Mouse (Mus musculus) thymus, postnatal 14 days (tissue): ENCODE results near the gene Bfsp2.

ENCODE experiments used
- DNase-seq: peaks from one replicate; pipeline ENCODE4 v3.0.0; 2021

Gene Bfsp2

DNA sequence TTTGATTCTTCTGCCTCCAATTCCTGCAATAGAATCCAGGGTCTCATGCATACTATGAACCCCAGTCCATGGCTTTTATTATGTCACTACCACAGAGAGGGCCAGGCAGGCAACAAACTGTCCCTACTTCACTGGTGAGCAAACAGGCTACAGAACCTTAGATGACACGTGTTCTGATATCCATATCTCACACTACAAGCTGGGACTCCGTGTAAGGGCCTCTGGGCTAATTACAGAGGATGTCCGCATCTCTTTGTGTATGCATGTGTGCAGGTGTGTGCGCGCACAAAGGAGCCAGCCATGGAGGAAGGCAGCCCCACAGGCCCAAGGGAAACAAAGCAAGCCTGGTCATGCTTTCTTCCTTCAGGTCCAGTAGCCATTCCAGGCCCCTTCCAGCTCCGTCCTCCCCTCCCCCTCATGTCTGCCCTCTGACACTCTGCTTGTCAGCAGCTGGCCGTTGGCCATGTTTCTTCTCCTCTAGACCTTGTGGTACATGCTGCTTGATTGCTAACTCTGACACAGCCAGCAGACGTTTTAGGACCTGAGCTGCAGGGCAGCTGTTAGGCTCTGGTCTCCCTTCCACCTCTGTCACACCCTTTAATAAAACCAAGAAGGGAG is 492 bp upstream of the Bfsp2 start:
- DNase-seq, result no peak

- DNase-seq, result no peak
Measured at GRCm38 (mm10) chr9:103475414-103475813, 4.8 kb downstream of the Bfsp2 start.

DNA sequence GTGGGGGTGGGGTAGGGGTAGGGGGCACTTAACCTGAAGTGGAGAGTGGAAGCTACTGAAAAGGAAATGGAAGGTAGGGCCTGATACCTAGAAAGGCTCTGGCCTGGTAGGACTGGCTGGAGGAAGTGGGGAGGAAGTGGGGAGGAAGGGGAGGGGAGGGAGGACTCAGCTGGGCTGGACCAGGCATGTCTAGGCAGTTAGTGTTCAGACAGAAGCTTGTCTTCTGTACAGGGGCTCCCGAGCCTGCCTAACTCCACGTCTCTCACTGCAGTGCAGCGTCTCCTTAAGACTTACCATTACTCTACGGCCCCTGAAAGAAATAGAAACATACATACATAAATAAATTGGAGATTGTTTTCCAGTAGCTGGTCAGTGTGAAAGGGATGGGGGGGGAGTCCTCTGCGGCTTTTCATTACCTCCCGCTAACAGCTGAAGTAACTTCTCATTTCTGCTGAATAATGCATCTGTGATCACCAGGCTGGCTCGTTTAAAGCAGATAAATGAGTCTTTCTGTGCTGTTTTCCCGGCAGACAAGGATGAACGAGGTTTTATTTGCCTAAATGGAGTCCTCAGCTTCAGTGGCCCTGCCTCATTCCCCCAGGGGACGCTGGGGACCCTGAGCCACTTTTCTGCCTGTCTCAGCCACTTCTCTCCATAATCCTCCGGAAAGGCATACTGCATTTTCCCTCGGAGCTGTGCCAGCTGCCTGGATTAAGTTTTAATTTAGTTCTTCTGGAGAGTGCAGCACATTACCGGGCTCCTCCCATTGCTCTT is 6.1 kb downstream of the Bfsp2 start:
- DNase-seq, result no peak

DNA sequence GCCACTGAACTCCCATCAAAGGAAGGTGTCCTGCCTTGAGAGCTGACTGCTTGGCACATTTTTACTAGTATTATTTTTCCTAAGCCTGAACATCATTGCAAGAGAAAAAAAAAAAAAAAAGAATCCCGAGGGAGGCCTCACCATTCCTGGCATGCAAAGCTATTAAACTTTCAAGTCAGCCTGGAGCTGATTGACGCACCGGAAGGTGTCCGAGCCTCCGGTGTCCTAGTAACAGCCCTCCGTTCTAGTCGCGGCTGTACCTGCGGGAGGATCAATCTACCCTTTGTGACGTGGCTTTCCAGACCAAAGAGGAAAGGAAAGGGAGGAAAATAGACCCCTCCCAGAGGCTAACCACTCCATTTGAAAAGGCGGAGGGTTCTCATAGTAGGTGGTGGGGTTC is 8.4 kb downstream of the Bfsp2 start:
- DNase-seq, result no peak

- peak; percentile 75 for DNase-seq
Measured at GRCm38 (mm10) chr9:103469516-103469915, 10.7 kb downstream of the Bfsp2 start.

- DNase-seq, result no peak
Measured at GRCm38 (mm10) chr9:103468911-103469310, 11.3 kb downstream of the Bfsp2 start.

- DNase-seq, result no peak
Measured at GRCm38 (mm10) chr9:103465711-103466220, 14.5 kb downstream of the Bfsp2 start.

- no peak for DNase-seq
Measured at GRCm38 (mm10) chr9:103465293-103465692, 14.9 kb downstream of the Bfsp2 start.

DNA sequence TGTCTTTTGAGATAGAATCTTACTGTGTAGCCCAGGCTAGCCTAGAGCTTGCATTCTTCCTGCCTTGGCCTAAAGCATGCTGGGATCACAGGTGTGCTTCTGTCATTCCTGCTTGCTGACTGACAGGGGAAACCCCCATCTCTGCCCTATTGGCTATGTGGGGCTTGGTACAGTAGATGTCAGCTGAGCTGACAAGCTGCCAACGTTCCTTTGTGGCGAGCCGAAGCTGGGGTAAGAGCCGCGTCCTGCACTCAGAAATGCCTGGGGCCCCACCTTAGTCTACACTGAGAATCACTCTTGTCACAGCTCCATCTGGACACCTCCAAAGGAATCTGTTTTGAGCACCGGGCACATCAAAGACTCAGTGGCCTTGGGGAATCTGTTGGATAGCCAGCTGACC is 16.4 kb downstream of the Bfsp2 start:
- peak; percentile 50 for DNase-seq

DNA sequence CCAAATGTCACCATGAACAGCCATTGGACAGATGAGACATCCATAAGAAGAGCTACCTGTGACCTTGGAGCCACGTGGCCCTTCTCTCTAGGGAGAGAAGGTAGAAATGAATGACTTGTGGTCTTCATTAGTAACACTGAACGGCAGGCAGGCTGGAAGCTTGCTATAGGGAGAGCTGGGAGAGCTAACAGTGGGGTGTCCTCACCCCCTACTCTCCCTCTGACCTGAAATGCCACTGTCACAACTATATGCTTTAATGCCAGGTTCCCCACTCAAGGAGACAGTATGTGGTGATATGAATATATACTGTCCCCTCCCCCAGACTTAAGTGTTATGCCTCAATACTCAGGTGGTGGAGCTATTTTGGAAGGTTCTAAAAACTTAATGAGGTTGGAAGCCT is 20.4 kb downstream of the Bfsp2 start:
- no peak for DNase-seq

- no peak for DNase-seq
Measured at GRCm38 (mm10) chr9:103459307-103459706, 20.9 kb downstream of the Bfsp2 start.

GRCm38 (mm10) chr9:103449651-103450050 is 30.6 kb downstream of the Bfsp2 start:
- peak; percentile 15 for DNase-seq

DNA sequence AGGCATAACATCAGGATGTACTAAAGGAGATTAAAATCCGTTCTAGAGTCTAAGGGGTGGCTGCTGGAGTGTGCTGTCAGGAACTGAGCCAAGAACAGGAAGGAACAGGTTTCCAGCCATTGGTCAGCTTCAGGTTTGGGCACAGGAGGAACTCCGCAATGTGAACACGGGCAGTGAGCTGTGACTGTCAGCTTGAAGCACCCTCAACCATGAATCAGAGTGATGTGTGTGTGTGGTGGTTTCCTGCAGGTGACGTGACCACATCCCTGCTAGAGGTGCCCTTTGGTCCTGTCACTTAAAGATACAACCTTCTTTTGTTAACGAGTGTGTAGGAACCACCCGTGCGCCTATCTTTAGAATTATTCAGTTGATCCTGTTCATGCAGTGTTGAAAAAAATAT is 31.1 kb downstream of the Bfsp2 start:
- DNase-seq, result peak; percentile 72

GRCm38 (mm10) chr9:103444656-103445055 is 35.6 kb downstream of the Bfsp2 start:
- DNase-seq, result no peak

DNA sequence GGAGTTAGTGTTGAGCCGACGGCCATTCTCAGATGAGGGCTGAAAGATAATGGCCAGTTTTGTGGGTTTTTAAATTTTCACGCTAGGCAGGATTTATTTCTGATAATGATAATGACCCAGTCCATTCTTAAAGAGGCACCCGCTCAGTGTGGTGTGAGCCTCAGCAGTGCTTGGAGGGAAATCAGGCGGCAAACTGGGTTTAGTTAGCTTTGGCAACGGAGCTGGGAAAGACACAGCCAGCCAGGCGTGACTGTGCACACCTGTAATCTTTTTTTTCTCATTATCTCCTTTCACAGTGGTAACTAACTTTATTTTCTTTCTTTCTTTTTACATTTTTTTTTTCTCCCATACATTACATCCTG is 36.4 kb downstream of the Bfsp2 start:
- DNase-seq, result no peak

DNA sequence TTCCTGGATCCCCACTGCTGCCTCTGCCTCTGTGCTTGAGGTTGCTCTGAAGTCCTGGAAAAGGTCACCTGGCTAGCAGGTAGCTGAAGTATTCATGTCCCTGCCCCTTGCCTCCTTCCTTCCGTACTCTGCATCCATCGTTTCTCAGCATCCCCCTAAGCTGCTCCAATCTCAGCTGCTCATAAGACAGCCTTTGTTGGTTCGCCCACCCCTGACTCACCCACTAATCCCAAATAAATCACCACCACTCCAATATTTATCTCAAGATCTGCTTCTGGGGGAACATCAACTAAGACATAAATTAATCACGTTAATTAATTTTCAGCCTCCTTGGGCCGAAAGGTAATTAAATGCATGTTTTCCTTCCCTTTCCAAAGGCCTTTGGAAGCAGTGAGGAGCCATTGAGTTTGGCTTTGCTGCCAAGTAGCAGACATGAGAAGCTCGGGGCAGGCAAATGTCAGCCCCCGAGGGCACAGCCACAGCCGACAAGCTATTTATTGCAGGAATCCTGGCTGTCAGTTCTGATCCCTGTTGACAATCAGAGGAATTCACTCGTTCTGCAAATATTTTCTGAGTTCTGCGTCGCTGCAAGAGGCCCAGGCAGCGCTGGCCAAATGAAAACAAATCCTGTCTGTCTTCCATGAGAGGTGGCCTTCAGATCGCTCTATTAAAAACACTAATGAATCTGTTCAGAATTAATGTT is 36.9 kb downstream of the Bfsp2 start:
- DNase-seq, result no peak

GRCm38 (mm10) chr9:103440597-103440996 is 39.6 kb downstream of the Bfsp2 start:
- no peak for DNase-seq

GRCm38 (mm10) chr9:103437104-103437503 is 43.1 kb downstream of the Bfsp2 start:
- DNase-seq, result no peak

GRCm38 (mm10) chr9:103434116-103434515 is 46.1 kb downstream of the Bfsp2 start:
- peak; percentile 84 for DNase-seq

DNA sequence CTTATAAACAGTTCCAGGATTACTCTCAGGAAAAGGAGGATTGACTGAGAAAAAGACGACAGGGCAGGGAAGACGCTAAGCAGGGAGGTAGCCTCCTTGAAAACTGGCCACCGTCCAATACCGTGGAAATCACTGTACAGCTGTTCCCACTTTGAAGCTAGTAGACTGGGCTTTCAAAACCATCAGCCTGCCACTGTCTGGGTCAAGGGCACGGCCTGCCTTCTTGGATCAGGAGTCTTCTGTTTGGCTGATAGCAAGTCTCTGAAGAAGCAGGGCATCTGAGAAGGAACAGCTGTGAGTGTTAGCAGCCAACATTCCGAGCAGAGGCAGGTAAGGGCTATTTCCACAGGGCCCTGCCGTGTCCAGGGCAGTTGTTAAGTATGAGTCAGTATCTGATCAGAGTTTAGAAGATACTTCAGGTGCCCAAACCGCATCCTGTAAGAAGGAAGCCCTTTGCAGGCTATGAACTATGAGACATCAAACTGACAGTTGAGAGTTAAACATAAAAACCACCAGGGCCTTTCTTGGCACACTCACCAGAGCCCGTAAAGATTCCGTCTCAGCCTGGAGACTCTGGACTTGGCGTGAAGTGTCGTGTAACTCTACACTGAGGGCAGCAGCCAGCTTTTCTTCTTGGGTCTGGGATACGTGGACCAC is 48.0 kb downstream of the Bfsp2 start:
- peak; percentile 56 for DNase-seq

DNA sequence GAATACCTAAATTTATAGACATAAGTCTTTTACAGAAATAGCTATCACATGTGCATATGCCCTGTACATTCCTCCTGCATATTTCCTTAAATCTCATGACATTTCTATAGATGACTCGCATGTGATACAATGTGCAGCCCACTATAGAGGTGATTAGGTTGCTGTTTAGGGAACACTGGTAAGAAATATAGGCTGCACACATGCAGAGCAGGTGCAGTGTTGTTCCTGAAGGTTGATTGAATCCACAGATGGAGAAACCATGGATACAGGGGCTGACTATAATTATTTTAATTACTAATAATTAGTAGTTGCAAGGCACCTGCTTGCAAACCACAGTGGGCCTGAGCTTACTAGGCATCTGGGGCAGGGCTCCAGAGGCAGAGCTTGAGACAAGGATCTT is 48.5 kb downstream of the Bfsp2 start:
- no peak for DNase-seq

DNA sequence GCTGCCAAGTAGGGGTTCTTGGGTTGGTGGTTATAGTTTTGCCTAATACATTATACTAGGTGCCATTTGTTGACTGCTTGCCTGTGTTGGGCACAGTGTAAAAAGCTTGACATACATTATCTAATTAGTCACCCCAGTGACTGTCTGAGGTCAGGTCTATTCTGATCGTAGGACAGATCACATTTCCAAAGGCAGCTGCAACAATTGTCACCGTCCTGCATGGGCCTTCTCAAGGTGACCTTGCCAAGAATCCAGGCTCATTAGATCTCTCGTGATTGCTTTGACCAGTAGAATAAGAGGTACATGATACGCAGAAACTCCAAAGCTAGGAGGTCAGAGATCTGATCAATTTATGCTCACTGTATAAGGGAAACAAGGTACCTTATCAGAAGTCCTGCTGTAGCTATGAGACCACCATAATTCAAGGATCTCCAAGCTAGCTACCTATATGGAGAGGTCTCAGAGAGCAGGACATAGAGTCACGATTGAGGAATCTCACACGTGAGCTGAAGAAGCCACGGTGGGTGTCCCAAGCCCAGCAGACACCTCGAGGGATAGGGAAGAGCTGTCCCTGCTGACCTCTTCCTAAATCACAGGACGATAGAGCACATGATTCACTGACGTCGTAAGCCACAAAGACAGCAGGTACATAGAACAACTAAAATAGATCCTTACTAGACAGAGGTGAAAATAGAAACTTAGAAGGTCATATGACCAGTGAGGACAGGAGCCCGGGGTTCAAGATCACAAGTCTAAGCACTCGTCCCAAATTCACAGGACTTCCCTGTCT is 49.6 kb downstream of the Bfsp2 start:
- DNase-seq, result no peak

- peak; percentile 79 for DNase-seq
Measured at GRCm38 (mm10) chr9:103426425-103426824, 53.8 kb downstream of the Bfsp2 start.
